Mouse (Mus musculus) olfactory bulb, adult 2 months (tissue): ENCODE results near the gene Fyco1.

Experiments
- CTCF ChIP-seq: fragments of 200-500 bp; IDR thresholded peaks from 2 replicates; pipeline ENCODE4 v1.5.1; 2012; ENCODE audit warnings: low read depth, mild to moderate bottlenecking, low read length, moderate library complexity; ENCODE audit not compliant: insufficient read depth
- POLR2A ChIP-seq: fragments of 200-500 bp; IDR thresholded peaks from 2 replicates; pipeline ENCODE4 v1.6.1; 2012; ENCODE audit warnings: mild to moderate bottlenecking, low read depth, low read length, moderate library complexity; ENCODE audit not compliant: insufficient read depth

DNA sequence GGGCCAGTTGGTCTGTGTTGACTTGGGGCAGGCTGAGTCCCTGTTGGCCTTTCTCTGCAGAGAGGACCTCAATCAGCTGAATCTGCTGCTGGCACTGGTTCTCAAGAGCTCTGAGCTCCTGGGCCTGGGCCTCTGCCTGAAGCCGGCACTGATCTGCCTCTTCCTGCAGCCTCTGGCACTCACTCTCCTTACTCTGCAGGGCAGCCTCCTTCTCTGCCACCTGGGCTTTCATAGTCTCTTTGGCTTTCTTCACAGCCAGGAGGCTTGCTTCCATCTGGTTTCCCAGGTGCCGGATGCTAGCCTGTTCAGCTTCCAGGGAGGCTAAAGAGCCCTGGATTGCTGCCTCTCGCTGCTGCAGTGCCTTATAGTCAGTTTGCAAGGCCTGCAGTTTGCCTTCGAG, 22.8 kb downstream of the Fyco1 start:
- TF ChIP-seq CTCF (no peak), POLR2A (no peak)
